Mouse (Mus musculus) right cerebral cortex, postnatal 25 days (tissue): Measurements from ENCODE around the gene Dbr1.
"Not testable (repeated sequence)": the region's sequence is repeated elsewhere in the genome, so short reads cannot be mapped to it uniquely, and the experiment has no call there.

Experiments used
- DNase-seq: peaks from one replicate; pipeline ENCODE4 v3.0.0; 2022

The Dbr1 gene

GRCm38 (mm10) chr9:99575677-99576480 lies at the start of gene Dbr1:
TSS of gene Dbr1 (plus strand) at chr9:99575799.
- peak; percentile 91 for DNase-seq

DNA sequence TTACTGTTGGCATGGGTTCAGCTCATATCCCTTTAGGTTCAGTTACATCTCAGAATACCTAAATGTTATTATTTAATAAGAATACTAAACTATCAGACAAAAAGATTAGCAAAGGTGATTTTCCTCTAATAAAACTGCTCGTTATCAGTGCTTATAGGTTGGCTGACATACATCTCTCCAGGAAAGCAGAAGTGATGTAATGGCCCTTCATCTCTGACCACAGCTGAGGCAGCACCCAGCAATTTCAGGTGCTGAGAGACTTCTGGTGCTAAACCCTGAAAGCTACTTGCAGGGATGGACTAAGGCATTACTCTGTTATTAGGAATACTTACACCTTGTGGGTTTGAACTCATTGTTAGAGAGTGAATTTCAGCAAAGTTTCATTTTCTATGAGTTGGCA lies 43.7 kb upstream of the Dbr1 start:
- no peak for DNase-seq

GRCm38 (mm10) chr9:99546259-99546658 lies 29.3 kb upstream of the Dbr1 start:
- no peak for DNase-seq

DNA sequence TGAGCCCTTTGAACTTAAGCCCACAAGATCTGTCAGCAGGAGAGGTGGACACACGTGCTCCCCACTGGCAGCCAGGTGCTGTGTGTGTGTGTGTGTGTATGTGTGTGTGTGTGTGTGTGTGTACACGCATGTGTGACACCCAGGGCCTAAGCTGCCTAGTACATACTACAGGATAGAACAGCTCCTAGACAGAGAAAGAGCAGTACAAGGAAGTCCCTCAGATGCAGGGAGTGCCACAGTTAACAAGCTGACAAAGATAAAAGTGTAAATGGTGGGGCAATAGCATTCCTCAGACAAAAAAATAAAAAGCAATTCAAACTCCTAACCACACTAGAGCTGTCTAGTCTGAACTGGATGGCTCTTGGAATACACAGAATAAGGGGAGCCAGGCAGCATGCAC lies 23.5 kb upstream of the Dbr1 start:
- no peak for DNase-seq

GRCm38 (mm10) chr9:99553049-99553448 lies 22.6 kb upstream of the Dbr1 start:
- DNase-seq, result no peak

GRCm38 (mm10) chr9:99554052-99554451 lies 21.5 kb upstream of the Dbr1 start:
- DNase-seq, result no peak

DNA sequence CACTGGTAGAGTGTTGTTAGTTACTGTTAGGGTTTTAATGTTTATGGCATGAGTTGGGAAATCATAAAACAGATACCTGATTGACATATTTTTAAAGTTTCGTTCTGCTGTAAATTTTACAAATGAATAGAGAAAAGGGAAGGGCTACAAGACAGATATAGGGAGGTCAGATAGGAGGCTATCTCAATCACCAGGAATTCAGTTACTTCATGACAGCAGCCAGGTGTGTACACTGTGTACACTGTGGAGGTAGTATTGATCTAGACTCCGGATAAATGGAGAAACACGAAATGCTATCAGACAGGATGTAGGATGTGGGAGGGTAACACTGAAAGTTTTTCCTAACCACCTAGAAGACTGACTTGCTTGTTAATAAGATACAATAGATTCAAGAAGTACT lies 20.3 kb upstream of the Dbr1 start:
- no peak for DNase-seq

DNA sequence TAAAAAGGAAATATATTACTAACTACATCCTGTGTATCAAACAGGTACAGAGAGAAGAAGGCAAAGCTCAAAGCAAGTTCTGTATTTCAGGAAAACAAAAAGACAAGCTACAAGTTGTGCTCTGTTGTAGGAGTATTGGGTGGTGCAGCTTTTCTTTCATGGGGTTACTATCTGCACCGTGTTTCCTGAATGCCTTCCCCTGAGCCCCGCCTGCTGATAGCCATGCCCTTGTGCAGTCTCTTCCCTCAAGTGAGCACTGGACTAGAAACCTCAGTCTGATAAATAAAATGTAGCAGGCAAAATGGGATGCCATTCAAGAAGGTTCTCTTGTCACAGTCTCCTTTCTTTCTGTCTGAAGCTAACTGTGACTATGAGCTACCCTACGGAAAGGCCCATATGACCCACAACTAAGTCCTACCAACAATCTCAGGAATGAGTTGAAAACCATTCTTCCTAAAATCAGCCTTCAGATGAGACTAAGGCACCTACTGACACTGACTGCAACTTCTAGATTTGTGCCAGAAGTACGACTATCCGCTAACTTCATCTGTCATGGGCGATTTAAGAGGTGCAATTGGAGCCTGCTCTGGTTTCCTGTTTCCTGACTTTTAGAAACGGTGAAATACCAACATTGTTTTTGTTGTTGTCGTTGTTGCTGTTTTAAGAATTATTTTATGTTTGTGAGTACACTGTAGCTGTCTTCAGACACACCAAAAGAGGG lies 17.9 kb upstream of the Dbr1 start:
- DNase-seq, result no peak

GRCm38 (mm10) chr9:99558824-99559556 lies 16.6 kb upstream of the Dbr1 start:
- DNase-seq, result no peak

DNA sequence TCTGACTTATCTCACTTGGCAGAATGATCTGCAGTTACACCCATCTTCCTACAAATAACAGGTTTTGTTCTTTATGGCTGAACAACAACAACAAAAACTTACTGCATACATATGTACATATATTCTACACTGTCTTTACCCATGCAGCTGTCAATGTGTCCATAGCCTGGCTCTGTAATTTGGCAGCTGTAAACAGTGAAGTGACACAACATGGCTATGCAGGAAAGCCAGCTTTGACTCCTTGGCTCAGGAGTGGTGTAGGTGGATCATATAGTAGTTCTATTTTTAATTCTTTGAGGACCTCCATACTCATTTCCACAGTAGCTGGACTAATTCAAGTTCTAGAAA lies 16.1 kb upstream of the Dbr1 start:
- DNase-seq, result no peak

- no peak for DNase-seq
Observed at GRCm38 (mm10) chr9:99560389-99560788, 15.2 kb upstream of the Dbr1 start.

DNA sequence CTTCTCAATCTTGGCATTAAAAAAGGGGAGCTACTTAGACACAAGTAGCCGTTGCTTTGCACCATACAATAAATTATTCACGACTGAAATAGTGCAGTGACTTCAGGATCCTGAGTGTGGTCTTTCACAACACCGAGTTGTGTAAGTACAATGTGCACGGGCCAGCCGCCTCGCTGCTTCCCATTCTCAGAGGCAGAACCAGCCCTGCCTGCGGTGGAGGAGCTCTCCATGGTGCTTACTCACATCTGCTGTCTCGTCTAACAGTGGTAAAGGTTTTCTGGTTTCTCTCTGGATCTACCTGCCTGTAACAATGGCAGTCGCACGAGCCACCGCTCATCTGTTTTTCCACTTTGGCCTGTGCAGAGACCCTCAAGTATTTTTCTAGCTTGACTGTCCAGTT lies 11.9 kb upstream of the Dbr1 start:
- no peak for DNase-seq

GRCm38 (mm10) chr9:99568023-99568346 lies 7.6 kb upstream of the Dbr1 start:
- DNase-seq, result no peak

DNA sequence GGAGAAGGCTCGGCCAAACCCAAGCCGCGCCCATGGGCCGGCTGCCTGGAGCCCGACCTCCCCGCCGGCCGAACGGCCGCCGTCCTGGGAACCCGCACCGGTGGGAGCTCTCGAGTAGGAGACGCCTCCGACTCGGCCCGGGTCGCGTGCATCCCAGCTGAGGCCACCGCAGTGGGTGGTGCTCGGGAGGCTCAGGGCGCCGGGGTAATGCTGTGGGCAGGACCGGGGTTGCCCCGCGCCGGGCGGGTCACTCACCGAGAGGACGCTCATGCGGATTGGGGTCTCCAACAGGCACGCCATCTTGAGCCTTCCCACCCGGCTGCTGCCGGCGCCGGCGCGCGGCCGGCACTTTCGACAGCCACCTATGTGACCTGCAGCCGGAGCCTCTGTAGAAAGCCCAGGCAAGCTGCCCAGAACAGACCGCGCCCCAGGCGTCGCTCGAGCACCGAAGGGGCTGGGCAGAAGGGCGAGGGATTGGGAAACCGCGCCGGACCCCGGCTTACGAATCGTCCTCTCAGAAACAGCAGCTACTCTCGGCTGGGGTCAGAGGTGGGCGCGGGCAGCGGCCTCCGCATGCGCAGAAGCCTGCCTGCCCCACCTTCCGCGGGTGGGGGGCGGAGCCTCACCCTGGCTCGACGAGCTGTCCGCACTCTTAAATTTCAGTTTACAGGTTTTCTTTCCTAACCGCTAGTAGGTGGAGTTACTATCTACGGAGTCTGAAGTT lies 7.1 kb upstream of the Dbr1 start, which contains the start of gene Armc8:
TSS of gene Armc8 (minus strand) at position 553 of the 724 bp plus-strand sequence.
- DNase-seq, result peak; percentile 88

DNA sequence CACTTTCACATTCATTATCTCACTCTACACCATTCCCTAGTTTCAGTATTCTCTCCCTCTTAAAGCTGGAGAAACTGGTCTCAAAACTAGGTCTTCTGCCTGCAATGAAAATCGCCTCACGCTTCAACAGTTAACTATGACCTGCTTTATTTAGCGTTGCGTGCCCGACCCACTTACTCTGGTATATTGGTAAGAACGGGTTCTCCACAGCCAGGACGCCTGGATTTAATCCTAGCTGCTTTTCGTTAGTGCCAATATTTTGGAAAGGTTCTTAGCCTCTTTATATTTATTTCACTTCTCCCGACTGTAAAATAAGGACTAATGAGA lies 6.6 kb upstream of the Dbr1 start:
- no peak for DNase-seq

DNA sequence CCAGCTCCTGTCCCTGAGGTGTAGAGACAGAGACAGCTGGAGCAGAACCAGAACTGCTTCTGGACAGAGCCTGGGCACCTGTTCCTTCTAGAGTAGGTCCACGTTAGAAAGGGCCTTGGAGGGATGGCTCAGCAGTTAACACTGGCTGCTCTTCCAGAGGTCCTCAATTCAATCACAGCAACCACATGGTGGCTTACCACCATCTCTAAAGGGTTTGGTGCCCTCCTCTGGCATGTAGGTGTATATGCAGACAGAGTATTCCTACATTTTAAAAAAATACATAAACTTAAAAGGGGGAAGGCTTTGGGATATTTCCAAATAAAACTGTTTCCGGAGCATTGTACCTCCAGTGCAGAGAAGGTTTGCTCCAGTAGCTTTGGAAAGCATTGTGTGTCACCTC lies 5.1 kb downstream of the Dbr1 start:
- no peak for DNase-seq

- peak; percentile 33 for DNase-seq
Observed at GRCm38 (mm10) chr9:99587505-99588202, 12.1 kb downstream of the Dbr1 start.

DNA sequence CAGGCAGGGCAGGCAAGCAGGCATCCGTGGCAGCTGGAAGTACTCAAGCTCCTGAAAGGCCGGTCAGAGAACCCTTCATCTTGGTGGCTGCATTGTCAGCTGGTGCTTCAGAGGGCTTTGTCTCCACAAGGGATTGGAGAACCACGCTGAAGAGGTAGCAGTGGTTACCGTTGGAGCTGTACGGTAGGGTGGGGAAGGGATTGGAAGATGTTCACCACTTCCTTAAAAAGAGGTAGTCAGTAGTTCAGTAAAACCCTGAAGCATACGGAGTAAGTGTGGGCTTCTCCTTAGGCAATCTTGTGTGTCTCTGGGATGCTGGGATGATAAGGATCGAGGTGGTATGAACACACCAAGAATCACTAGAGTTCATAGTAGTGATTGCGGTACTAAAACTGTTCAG lies 15.5 kb downstream of the Dbr1 start:
- DNase-seq, result no peak

DNA sequence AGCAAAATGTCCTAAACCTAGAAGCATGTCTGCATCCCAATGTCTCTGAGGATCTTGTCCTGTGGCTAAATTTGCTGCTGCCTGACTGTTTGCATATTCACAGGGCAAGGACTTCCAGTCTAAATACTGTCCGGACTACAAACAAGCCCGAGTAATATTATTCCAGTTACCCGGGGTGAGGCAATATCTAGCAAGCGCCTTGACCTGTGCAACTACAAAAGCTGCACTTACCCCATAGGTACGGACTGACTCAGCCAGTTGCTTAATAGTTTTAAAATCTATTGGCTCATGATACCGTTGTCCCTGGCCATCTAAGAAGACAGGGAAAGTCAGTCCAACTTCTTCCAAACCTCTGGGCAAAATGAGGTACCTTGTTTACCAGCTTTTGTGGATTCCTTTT lies 23.5 kb downstream of the Dbr1 start:
- not testable (repeated sequence) for DNase-seq

DNA sequence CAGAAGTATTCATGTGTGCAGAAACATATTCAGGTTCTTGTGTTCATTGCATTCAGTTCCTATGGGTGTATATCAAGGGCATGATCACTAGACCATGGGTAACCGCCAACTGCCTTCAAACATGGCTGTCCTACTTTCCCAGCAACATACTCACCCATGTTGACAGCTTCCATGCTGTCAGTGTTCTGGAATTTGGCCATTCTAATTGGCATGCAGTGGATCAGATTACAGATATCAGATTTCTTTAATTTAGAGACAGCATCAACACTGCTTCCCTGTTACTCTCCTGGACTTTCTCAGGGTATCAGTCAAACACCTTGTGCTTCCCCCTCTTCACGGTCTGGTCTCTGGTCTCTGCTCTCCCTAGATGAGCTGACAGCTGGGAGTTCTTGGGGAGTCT lies 28.0 kb downstream of the Dbr1 start:
- no peak for DNase-seq

GRCm38 (mm10) chr9:99612202-99612601 lies 36.6 kb downstream of the Dbr1 start, which contains the start of gene A4gnt:
TSS of gene A4gnt (plus strand) at chr9:99612502.
- no peak for DNase-seq

- no peak for DNase-seq
Observed at GRCm38 (mm10) chr9:99619688-99620087, 44.1 kb downstream of the Dbr1 start.

- DNase-seq, result no peak
Observed at GRCm38 (mm10) chr9:99620196-99620595, 44.6 kb downstream of the Dbr1 start.
